Mouse (Mus musculus) olfactory bulb, adult 2 months (tissue): ENCODE results near the gene Col18a1. TPM values are rescaled to one million over a fixed set of nuclear protein-coding genes. Genes with fewer than 3 reads are reported as not detected.

Experiments used
- H3K27ac ChIP-seq: fragments of 200-500 bp; 2 replicates; pipeline ENCODE4 v1.5.1; 2012; ENCODE audit warnings: low read depth, low read length; ENCODE audit not compliant: insufficient read depth
- H3K4me1 ChIP-seq: fragments of 200-500 bp; 2 replicates; pipeline ENCODE4 v1.6.1; 2012; ENCODE audit warnings: low read length; ENCODE audit not compliant: control insufficient read depth, insufficient read depth
- H3K4me3 ChIP-seq: fragments of 200-500 bp; 2 replicates; pipeline ENCODE4 v1.5.1; 2012; ENCODE audit warnings: mild to moderate bottlenecking, low read depth, low read length, moderate library complexity; ENCODE audit not compliant: insufficient read depth
- CTCF ChIP-seq: fragments of 200-500 bp; IDR thresholded peaks from 2 replicates; pipeline ENCODE4 v1.5.1; 2012; ENCODE audit warnings: low read depth, mild to moderate bottlenecking, low read length, moderate library complexity; ENCODE audit not compliant: insufficient read depth
- POLR2A ChIP-seq: fragments of 200-500 bp; IDR thresholded peaks from 2 replicates; pipeline ENCODE4 v1.6.1; 2012; ENCODE audit warnings: mild to moderate bottlenecking, low read depth, low read length, moderate library complexity; ENCODE audit not compliant: insufficient read depth
- WGBS: fragments of 180-500 bp; shearing (Covaris S2); methylation state at CpG from one replicate; pipeline ENCODE4 v1.1.7; 2018; 5-methylcytosine and 5-hydroxymethylcytosine counted together
- polyA plus RNA-seq: library from polyadenylated mRNA; stranded (reverse); fragments of >200 nt; gene quantifications from 2 replicates; pipeline ENCODE4 v1.2.4, GENCODE M21; 2012; ENCODE audit warnings: low replicate concordance; ENCODE audit not compliant: missing spikeins, insufficient read depth, insufficient read length

Col18a1 gene
- not detected in 2 replicates for polyA plus RNA-seq

GRCm38 (mm10) chr10:77165963-77166717 is at the start of gene Col18a1:
Gene Col18a1 (minus strand): TSS chr10:77166548.
- no peak for TF ChIP-seq CTCF
- no peak for TF ChIP-seq POLR2A
- H3K4me3 ChIP-seq = peak within 1 kb of the TSS; percentile 30
- no peak within 1 kb of the TSS for H3K27ac ChIP-seq
- H3K4me1 ChIP-seq = peaks cover 16% of the 10 kb centered on the region
- 1% methylated on average over 42 of the region's 42 CpGs for WGBS

GRCm38 (mm10) chr10:77215641-77216040 is 49.3 kb upstream of the Col18a1 start:
- H3K4me1 ChIP-seq = peaks cover 22% of the 10 kb centered on the region
- TF ChIP-seq POLR2A (no peak), CTCF (no peak)
- H3K4me3 ChIP-seq = no peak overlapping the region
- 72% methylated on average over 4 of the region's 4 CpGs for WGBS
- no peak overlapping the region for H3K27ac ChIP-seq

- WGBS = 82% methylated on average over 8 of the region's 8 CpGs
- Histone ChIP-seq H3K27ac (no peak overlapping the region), H3K4me3 (no peak overlapping the region), H3K4me1 (peaks cover 22% of the 10 kb centered on the region)
- TF ChIP-seq POLR2A (no peak), CTCF (no peak)
Observed at GRCm38 (mm10) chr10:77214586-77214985, 48.2 kb upstream of the Col18a1 start.

GRCm38 (mm10) chr10:77213483-77213882 is 47.1 kb upstream of the Col18a1 start:
- no peak for TF ChIP-seq POLR2A
- no peak for TF ChIP-seq CTCF
- H3K27ac ChIP-seq = no peak overlapping the region
- 98% methylated on average over 5 of the region's 5 CpGs for WGBS
- peaks cover 29% of the 10 kb centered on the region for H3K4me1 ChIP-seq
- no peak overlapping the region for H3K4me3 ChIP-seq

GRCm38 (mm10) chr10:77212354-77213120 is 46.2 kb upstream of the Col18a1 start:
- TF ChIP-seq CTCF (no peak), POLR2A (no peak)
- Histone ChIP-seq H3K4me3 (no peak overlapping the region), H3K4me1 (peaks cover 29% of the 10 kb centered on the region), H3K27ac (no peak overlapping the region)
- WGBS = 88% methylated on average over 6 of the region's 6 CpGs

- Histone ChIP-seq H3K27ac (no peak overlapping the region), H3K4me3 (no peak overlapping the region), H3K4me1 (peaks cover 40% of the 10 kb centered on the region)
- WGBS = 27% methylated on average over 11 of the region's 11 CpGs
- no peak for TF ChIP-seq CTCF
- TF ChIP-seq POLR2A = no peak
Observed at GRCm38 (mm10) chr10:77211116-77211570, 44.8 kb upstream of the Col18a1 start.

- WGBS = 95% methylated on average over 3 of the region's 3 CpGs
Observed at GRCm38 (mm10) chr10:77210666-77211065, 44.3 kb upstream of the Col18a1 start.

GRCm38 (mm10) chr10:77209261-77209660 is 42.9 kb upstream of the Col18a1 start:
- Histone ChIP-seq H3K4me3 (no peak overlapping the region), H3K4me1 (peaks cover 39% of the 10 kb centered on the region), H3K27ac (no peak overlapping the region)
- WGBS = 79% methylated on average over 5 of the region's 5 CpGs
- no peak for TF ChIP-seq CTCF
- TF ChIP-seq POLR2A = no peak

More at GRCm38 (mm10) chr10:77210666-77211065, 44.3 kb upstream of the Col18a1 start:
- Histone ChIP-seq H3K27ac (no peak overlapping the region), H3K4me3 (no peak overlapping the region), H3K4me1 (peaks cover 38% of the 10 kb centered on the region)
- no peak for TF ChIP-seq POLR2A
- no peak for TF ChIP-seq CTCF
